Mouse (Mus musculus) cerebellum, postnatal 36 days (tissue): ENCODE measurements around the gene Rundc3a.
"Not testable (repeated sequence)": the region's sequence is repeated elsewhere in the genome, so short reads cannot be mapped to it uniquely, and the experiment has no call there.

ENCODE experiments used
- DNase-seq, 2 experiments: peaks; one replicate each; pipeline ENCODE4 v3.0.0; 2021 to 2022; ENCODE audit warnings: mixed read lengths in 2 of 2

The Rundc3a gene

DNA sequence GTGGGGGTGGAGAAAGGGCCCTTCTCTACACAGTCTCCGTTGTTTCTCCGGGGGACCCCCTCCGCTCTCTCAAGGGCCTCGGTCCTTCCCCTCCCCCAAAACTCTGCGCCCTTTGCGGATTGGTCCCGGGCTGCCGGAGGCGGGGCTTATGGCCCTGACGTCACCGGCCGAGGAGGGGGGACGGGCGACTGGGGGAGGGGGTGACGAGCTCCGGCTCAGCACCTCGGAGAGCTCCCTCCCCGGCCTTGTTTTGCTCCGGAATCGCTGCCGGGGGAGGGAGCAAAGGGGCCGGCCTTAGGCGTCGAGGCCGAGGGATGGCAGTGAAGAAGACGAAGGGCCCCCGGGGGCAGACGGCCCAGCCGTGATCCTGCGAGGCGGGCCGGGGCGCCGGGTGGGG is at the start of gene Rundc3a:
Gene Rundc3a, plus strand, starts transcription at position 166 of the 397 bp plus-strand sequence.
- peak; percentile 96 to 99 for DNase-seq

DNA sequence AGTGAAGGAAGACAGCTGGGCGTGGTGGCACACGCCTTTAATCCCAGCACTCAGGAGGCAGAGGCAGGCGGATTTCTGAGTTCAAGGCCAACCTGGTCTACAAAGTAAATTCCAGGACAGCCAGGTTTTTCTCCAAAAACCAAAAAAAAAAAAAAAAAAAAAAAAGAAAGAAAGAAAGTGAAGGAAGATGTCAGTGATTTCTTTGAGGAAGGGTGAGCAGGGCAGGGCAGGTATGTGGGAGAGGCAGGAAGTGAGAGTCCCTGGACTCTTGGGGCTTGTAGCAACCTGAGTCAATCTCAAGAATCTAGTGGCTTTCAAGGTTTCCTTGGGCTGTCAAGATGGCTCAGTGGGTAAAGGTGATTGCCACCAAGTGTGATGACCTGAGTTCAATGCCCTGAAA is 48.7 kb upstream of the Rundc3a start:
- DNase-seq, result no peak

DNA sequence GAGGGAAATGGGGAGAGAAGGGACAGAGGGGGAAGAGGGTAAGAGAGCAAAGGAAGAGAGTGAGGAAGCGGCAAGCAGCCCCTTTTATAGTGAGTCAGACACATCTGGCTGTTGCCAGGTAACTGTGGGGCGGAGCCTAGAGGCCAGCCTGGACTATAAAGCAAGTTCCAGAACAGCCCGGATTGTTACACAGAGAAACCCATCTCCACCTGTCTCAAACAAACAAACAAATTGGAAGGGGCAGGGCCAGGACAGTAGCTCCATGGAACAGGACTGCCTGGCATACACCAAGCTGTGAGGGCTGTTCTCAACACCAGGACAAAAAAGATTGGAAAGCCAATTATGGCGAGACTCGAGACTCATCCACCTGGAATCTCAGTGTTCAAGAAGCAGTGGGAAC is 46.3 kb upstream of the Rundc3a start:
- no peak for DNase-seq

DNA sequence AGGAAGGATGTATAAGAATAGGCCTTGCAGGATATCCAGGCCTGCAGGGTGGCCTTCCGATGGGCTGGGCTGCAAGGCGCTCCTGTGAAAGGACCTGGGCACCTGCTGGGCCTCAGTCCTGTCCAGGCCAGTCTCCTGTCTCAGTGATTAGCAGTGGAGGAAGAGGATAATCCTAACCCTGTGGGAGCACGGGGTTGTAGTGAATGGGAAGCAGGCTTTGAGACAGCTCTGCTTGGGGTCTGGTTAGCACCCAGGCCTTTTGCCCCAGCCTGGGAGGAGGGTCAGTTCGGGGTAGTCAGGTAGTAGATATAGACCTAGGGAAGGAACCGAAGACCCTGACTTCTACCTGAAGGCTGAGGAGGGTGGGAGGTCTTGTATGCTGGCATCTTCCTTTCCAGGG is 45.5 kb upstream of the Rundc3a start:
- DNase-seq, result no peak

DNA sequence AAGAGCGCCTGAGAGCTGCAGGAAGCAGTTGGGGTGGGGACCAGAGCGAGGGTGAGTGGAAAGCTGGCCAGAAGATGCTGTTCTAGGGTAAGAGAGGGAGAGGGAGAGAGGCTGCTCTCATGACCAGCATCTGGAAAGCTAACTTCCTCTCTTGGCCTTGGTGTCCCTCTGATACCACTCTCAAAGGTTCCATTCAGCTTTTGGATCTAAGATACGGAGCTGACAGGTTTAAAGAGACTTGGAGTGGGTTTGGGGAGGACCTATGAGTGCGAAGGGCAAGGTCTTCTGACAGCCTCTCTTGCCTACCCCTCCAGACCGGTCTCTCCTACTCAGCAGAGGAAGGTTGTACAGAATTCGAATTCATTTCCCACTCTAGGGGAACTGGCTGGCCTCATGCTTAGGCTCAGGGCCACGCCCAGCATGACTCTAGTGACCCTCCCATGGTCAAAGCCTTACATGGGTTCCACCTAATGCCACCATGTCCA is 45.1 kb upstream of the Rundc3a start:
- DNase-seq, result no peak

DNA sequence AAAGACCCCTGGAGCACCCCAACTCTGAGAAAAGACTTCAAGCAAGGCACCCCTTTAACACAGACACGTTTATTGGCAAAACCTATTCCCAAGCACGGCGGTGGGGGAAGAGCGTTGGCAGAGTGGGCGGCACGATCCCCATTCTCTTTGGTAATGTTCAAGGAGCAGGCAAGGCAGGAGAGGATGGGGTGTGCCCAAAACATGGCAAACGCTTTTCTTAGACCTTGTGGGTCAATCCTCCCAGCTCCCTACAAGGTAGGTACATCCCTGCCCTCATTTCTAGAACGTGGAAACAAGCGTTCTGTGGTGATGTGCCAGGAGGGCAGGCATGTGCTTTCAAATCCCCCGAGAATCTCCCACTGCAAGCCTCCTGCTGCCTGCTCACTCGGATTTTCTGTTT is 44.4 kb upstream of the Rundc3a start:
- DNase-seq, result no peak

DNA sequence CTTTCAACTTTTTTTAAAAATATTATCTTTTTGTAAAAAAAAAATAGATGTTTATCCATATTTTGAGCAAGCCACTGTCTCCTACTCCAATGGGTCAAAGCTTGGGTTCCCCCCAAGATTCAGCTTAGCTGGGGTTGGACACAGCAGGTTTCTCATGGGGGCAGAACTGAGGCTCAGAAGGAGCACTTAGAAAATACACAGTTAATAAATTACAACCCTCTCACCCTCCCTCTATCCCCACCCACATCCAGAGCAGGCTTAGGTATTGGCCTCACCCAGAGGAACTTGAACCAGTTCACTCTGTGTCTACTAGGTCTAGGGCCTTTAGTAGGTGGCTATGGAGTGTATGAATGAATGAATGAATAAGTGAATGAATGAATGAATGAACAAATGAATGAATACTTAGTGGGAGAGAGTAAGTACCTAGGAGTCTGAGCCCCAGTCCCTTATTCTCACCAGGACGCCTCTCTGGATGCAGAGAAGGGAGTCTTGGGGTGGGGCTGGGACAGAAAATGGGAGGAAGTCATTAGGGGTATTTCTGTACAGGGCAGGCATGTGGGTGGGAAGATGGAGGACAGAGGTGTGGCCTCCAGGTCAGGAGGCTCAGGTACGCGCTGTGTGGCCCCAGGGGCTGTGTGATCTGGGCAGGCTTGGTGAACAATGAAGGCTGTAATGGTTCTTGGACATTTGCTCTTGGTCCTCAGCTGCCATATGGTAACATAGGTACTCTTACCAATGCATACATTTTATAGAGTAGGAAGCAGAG is 43.8 kb upstream of the Rundc3a start:
- DNase-seq, result no peak

DNA sequence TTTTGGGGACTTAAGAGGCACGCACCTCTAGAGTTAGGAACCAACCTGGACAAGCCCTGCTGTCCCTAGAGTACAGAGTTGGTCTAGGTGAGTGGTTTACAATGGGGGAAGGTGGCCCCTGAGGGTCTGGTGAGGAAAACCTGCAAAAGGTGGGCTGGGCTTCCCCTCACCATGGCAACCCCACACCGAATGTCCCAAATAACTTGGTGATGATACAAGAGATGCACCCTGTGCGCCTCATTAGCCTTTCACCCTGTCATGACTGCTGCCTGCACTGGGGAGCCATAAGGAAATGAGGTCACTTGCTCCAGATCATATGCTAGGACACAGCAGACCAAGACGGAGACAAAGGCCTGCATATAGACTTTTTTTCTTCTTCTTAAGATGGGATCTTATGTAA is 42.8 kb upstream of the Rundc3a start:
- DNase-seq, result no peak

DNA sequence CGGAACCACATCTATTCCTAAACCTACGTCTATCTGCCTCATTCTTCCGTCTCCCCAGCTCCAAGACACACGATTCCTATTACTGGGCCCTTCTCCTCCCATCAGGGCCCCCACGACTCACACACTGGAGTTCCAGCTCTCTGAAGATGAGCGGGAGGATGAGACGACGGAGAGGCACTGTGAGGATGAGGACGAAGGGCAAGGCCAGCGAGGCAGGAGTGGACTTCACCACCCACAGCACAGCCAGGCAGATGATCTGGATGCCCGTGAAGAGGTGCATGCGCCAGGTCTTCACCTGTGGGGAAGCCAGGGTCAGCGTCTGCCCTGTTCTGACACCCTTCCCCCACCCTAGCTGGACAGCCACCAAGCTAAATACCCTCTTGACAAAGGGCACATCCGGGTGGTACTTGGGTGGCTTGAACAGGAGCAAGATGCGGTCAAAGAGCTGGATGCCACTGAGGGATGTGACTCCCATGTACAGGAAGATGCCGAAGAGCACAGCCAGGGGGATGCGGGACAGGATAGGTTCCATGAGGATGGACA is 42.2 kb upstream of the Rundc3a start:
- DNase-seq, result no peak

DNA sequence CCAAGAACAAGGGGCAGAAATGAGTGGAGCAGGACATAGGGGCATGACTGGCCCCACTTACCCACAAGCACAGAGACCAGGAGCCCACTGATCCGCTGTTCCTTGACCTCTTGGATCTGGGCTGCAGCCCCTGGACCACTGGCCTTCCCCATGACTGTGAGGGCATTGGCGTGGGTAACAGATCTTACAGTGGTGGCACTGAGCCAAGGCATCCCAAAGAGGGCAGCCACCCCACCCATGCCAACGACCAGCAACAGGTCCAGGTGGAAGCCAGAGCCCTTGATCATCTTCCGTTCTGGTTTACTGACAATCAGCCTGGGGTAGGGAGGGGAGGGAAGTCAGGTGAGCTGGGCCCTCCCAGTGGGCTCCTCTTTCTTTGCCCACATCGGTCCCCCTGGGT is 40.8 kb upstream of the Rundc3a start:
- no peak for DNase-seq

DNA sequence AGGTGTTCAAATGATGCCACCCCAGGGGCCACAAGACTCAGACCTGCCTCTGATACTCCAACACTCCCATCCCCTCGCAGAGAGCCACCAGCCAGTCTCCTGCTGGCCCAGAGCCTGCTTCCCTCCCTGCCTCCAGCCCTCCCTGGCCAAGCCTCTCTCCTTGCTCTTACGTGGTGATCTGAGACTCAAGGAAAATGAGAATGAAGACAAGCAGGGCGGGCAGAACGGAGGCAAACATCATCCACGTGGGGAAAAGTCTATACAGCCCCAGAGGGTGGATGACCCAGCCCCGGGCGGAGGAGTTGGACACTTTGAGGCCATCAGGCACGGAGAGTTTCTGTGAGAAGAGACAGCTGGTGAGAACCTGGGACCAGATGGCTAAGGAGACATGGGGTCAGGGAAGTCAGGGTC is 40.2 kb upstream of the Rundc3a start:
- DNase-seq, result peak; percentile 67 to 68

DNA sequence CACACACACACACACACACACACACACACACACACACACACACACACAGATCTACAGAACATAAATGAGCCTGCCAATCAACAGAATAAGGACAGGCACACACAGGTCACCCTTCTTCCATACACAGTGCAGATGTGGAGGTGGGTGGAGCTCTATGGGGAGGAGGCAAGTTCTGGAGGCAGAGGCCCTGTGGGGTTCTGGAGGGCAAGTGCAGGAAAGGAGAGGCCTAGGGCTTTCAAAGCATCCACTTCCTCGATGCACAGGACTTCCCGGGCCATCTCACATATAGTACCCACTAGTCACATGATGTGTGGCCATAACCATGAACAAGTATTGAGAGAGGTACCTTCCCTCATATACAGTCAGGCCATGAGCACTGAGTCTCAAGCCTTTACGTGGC is 37.7 kb upstream of the Rundc3a start:
- no peak for DNase-seq

DNA sequence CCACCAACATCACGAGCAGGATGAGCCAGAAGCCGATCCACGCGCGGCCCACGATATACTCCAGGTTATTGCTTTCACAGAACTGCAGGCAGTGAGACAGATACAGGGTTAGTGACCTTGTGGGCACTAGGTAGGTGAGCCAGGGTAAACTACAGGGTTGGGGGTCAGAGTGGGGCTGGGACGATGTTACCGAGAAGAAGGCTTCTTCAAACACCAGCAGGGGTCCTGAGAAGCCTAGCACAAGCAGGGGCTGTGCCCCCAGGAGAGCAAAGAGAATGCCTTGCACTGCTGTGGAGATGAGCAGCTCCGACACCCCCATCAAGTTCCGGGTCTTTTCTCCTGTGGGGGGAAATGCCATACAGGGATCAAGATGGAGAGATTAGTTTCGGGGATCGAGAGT is 37.0 kb upstream of the Rundc3a start:
- DNase-seq, result no peak

DNA sequence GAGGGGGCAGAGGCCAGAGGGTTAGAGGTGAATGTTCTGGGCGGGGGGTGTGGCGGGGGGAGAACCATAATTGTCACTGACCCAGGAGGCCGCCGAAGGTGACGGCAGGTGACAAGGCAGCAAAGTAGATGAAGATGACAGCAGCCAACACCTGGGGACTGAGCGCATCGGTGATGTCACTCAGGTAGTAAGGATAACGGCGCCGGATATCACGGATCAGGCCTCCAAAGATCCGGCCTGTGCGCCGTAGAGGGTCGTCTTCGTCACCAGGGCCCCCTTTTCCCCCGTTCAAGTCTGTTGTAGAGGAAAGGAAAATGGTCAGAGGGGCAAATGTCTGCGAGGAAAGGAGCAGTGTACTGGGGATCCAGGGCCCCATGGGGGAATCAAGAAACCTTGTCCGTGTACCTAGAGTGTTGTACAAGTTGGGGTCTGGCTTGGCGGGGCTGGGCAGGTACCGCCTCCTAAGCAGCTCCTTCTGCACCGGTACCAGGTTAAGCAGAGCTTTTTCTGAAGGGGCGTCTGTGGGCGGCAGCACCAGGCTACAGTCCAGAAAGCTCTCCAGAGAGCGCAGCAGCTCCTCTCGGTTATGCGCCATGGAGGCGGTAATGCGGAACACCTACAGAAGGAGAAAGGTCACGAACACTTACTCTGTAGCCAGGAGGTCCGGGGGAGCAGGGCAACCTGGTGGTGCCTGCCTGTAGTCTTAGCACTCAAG is 36.4 kb upstream of the Rundc3a start:
- no peak for DNase-seq

DNA sequence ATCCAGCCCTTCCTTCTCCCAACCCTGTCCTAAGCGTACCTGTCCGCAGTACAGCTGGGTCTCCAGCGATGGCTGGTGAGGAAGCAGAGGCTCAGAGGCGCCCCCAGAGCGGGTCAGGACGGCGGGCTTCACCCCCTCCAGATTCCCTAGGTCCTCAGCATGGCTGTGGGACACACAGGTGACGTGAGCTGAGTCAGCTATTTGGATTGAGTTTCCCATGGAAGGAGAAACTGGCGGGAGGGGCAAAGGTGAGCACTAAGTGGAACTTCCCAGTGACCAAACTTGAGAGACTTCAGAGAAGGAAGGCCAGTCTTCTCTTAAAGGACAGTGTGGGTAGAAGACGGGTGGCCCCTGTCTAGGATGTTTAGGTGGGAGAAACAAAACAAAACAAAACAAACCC is 34.8 kb upstream of the Rundc3a start:
- DNase-seq, result no peak

DNA sequence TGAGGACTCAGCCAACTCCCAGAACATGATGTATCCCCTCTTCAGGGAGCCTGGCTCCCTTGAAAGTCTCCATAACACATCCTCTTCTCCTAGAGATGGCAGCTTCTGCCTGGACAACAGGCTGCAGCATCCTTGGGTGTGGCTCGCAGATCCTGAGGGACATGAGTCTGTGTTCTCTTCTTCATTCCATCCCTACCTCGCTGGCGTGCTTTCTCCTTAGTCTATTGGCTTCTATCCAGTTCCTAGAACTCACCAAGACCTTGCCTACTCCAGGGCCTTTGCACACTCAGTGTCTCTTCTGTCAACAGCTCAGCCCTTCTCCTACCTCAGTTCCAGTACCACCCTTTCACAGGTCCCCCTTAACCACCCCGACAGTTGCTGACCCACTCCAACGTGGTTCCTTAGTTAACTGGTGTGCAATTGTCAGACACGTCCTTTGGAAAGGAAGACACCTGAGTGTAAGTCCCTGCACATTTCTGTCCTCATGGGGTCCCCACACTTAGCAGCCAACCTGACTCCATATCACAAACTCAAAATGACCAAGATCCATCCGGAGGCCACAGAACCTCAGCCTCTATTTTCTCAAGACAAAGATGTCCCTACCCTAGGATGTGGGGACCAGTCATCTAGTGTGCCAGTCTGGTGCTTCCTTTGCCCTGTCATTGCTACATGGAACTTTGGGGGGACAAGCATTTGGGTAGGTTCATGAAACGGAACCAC is 31.3 kb upstream of the Rundc3a start:
- no peak for DNase-seq

DNA sequence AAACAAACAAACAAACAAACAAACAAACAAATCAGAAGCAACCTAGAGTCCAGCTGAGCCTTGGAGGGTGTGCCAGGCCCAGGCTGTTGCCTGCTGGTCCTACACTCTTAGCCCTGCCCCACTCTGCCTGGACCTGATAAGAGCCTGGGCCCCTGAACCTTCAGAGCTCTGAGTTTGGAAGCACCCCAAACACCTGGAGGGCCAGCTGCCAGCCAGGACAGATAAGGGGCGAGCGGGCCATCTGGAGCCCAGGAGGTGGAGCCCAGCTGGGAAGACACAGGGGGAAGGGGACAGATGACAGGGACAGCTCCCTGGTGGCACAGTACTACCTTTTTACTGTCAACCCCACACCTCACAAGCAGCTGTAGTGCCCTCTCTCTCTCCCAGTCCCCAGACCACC is 29.6 kb upstream of the Rundc3a start:
- DNase-seq, result no peak

DNA sequence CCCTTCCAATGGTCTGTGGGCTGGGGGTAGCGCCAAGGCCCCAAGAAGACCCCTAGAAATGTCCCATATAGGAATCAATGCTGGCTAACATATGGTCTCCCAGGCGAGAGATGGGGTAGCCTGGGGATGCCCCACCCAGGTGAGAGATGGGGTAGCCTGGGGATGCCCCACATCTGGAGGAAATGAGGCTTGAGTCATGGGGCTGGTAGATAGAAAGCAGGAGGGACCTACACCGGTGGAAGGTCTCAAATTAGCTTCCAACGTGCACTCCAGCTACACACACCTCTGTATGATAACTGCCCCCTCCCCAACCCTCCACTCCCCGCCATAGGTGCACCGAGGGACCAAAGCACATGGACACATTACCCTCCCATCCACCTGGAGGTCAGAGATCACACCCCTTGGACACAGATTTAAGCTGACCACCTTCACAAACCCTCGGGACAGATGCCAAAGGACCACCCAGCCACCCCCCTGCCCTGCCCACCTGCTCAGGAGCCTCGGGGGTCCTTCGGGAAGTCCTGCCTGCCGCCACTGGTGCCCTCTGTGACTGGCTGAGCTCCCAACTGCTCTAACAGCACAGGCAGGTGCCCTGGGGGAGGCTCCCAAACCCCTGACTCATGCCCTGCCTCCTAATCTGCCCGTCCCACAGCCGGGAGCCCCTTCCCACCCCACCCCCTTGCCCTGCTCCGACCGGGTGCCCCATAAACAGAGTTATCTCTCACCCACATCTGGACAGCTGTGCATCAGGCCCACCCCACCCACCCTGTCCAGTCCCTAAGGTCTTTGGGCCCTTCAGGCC is 28.4 kb upstream of the Rundc3a start:
- no peak for DNase-seq

DNA sequence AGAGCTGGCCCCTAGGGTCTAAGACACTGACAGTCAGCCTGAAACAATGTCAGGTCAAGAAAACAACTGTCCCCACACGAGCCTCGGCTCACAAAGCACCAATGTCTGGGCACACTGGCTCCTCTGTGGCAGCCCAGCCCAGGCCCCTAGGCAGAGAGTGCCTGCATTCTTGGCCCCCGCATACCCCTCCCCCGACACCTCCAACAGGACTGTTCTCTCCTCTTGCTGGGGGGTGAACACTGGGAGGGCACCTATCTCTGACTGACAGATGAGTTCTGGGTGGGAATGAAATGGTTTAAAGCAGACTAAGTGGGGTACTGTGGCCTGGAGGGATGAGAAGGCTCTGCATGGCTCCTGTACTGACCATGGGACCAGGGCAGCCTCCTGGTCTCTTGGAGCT is 27.5 kb upstream of the Rundc3a start:
- no peak for DNase-seq

DNA sequence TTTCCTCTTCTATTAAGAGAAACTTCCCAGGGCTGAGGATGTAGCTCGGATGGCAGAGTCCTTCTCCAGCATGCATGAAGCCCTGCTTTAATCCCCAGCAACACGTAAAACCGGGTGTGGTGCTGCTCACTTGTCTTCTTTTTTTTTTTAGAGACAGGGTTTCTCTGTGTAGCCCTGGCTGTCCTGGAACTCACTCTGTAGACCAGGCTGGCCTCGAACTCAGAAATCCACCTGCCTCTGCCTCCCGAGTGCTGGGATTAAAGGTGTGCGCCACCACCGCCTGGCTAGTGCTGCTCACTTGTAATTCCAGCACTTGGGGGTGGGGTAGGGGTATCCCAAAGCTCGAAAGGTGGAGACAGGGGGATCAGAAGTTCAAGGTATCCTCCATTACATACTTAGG is 27.1 kb upstream of the Rundc3a start, which contains the start of gene Slc4a1:
Gene Slc4a1, minus strand, starts transcription at position 101 of the 400 bp plus-strand sequence.
- DNase-seq, result not testable (repeated sequence)

DNA sequence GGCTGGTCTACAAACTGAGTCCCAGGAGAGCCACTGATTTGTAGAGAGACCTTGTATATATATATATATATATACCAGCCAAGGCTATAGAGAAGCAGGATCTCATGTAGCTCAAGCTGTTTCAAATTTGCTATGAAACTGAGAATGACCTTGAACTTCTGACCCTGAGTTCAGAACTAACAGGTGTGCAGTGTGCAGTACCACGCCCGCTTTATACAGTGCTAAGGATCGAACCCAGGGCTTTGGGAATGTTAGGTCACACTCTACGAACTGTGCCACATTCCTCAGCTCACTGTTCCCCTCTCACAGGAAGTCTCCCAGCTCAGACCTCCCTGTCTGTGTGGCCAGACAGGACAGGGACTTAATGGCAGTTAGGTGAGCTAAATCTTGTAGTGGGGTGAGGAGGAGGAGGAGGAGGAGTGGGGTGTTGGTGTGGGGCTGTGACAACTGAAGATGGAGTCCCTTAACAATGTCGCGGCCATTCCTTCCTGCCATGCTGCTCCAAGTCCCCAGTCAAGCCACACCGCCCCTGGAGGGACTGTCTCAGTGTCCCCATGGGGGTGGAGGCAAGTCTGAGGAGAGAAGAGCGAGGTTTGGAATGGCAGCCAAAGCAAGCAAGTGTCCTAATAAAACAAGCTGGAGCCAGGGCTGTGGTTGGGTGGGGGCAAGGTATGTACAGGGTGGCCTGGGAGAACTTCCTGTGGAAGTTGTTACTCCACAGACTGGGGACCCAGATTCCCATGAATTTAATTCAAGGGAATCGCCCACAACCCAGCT is 25.5 kb upstream of the Rundc3a start:
- DNase-seq, result no peak

DNA sequence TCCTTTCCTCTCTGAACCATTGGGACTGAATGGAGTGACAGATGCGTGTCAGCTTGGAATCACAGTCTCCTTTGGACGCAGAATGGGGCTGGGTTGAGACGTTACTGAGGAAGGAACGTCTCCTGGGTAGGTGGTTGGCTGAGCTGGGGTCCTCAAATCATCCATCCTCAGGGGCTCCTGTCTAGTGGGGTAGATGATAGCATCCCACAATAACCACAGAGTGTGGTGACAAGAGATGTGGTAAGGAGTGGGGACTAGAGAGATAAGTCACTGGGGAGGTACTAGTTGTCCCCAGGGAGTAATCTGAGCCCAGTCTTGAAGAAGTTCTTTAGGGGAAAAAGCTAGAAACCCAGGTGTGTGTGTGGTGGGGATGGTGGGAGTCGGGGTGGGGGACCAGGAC is 24.9 kb upstream of the Rundc3a start:
- no peak for DNase-seq
